Mouse (Mus musculus): Measurements from ENCODE around the gene Zfp628.

DNA sequence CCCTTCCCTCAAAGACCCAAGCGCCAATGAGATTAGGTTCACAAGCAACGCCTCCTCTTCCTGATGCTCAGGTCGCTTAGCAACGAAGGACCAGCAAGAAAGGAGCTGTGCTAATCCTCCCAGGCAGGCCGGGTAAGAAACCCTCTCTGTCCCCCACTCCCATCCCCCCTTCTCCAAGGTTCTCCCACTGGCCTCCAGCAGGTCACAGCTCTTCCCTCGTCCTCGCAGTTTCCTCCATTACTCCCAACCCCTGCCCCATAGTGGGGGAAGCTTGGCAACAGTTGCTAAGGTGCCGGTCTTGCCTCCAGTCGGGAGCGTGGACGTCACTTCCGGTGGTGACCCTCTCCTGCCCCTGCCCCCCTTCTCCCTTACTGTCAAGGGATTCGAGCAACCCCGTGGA is 7.5 kb downstream of the Zfp628 start:
- no peak; the same call in 1 of the 2 replicates for TF ChIP-seq POLR2A (IDR thresholded peaks at IDR 0.05; ENCODE audit: borderline replicate concordance, insufficient read depth, low read length)
- TF ChIP-seq CTCF (IDR thresholded peaks at IDR 0.05; ENCODE audit: borderline replicate concordance, insufficient read depth, low read depth, low read length) = no peak

All from cerebellum, adult 2 months (tissue).